Mouse (Mus musculus): ENCODE results near the gene Cd164l2.

DNA sequence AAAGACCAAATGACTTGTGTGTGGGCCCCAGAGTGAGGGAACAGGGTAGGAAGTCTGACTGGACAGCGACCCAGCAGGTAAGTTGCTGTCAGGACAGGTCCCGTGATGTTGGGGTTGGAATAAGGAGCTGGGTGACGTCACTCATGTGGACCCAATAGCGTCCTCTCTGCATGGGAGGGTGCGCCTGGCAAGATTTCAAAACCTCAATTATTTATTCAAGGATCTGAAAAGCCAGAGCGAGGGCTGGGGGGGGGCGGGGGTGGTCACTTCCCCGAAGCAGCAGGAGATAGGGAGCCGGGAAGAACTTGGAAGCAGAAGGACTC lies 1.3 kb downstream of the Cd164l2 start:
- TF ChIP-seq CTCF (IDR thresholded peaks at IDR 0.05; ENCODE audit: insufficient read depth, low read depth, low read length) (no peak), POLR2A (IDR thresholded peaks at IDR 0.05; ENCODE audit: insufficient read depth, low read depth, low read length) (no peak)
